Mouse (Mus musculus) forebrain, postnatal 0 days (tissue): ENCODE data around the gene Cbr3. TPM values are rescaled to one million over a fixed set of nuclear protein-coding genes. Genes with fewer than 3 reads are reported as not detected.
"Not testable (repeated sequence)": the region's sequence is repeated elsewhere in the genome, so short reads cannot be mapped to it uniquely, and the experiment has no call there.

Experiments
- ATAC-seq: fragments of 200-750 bp; cut with Nextera tagmentation; 2 replicates; pipeline ENCODE4 v1.8.0; 2017; ENCODE audit warnings: mild to moderate bottlenecking, moderate library complexity
- DNase-seq: peaks from one replicate; pipeline ENCODE4 v3.0.0-alpha.2; 2015
- H3K27ac ChIP-seq: fragments of 300-500 bp; sonication (generic); 2 replicates; pipeline ENCODE4 v1.5.1; 2014; ENCODE audit warnings: low read depth, mild to moderate bottlenecking, antibody characterized with exemption, low read length, moderate library complexity, mixed read lengths
- H3K27me3 ChIP-seq: fragments of 300-500 bp; sonication (generic); 2 replicates; pipeline ENCODE4 v1.6.1; 2014; ENCODE audit warnings: mild to moderate bottlenecking, low read length, mixed read lengths; ENCODE audit not compliant: insufficient read depth
- H3K36me3 ChIP-seq: fragments of 300-500 bp; sonication (generic); 2 replicates; pipeline ENCODE4 v1.6.1; 2014; ENCODE audit warnings: mild to moderate bottlenecking, moderate library complexity; ENCODE audit not compliant: insufficient read depth
- H3K4me1 ChIP-seq: fragments of 300-500 bp; sonication (generic); 2 replicates; pipeline ENCODE4 v1.6.1; 2014; ENCODE audit warnings: antibody characterized with exemption; ENCODE audit not compliant: insufficient read depth
- H3K4me2 ChIP-seq: fragments of 300-500 bp; sonication (generic); 2 replicates; pipeline ENCODE4 v1.6.1; 2014; ENCODE audit warnings: low read depth, mild to moderate bottlenecking, moderate library complexity
- H3K4me3 ChIP-seq: fragments of 300-500 bp; sonication (generic); 2 replicates; pipeline ENCODE4 v1.5.1; 2014; ENCODE audit warnings: low read depth, low read length, mixed read lengths
- H3K9ac ChIP-seq: fragments of 300-500 bp; sonication (generic); 2 replicates; pipeline ENCODE4 v1.6.1; 2014; ENCODE audit warnings: mild to moderate bottlenecking
- H3K9me3 ChIP-seq: fragments of 300-500 bp; sonication (generic); 2 replicates; pipeline ENCODE4 v1.6.1; 2016; ENCODE audit warnings: low read length
- CTCF ChIP-seq: sonication (generic); IDR thresholded peaks from 2 replicates; pipeline ENCODE4 v1.5.1; 2016; ENCODE audit warnings: antibody characterized with exemption, control low read depth, low read depth
- WGBS: fragments of 180-500 bp; shearing (Covaris S2); extraction: QIAGEN DNeasy Blood & Tissue Kit; methylation state at CpG from one replicate; pipeline ENCODE4 v1.1.7; 2014; 5-methylcytosine and 5-hydroxymethylcytosine counted together
- polyA plus RNA-seq: library from polyadenylated mRNA; unstranded; fragments of >200 nt; fragmentation: Nextera tagmentation; extraction: Ambion mirVana; gene quantifications from 2 replicates; pipeline ENCODE4 v1.2.1, GENCODE M21; 2015
- total RNA-seq: library from RNA; depleted of rRNA; stranded (reverse); fragments of >200 nt; gene quantifications from 2 replicates; pipeline ENCODE4 v1.2.3, GENCODE M21; 2014

Cbr3 gene
- total and polyA plus RNA-seq, 2 experiments from 2014 or later, result 1.9 to 5.0 TPM

GRCm38 (mm10) chr16:93676376-93676775 is 6.6 kb upstream of the Cbr3 start:
- H3K4me1 ChIP-seq, result no peaks in the 10 kb centered on the region
- DNase-seq (no peak), ATAC-seq (no peak)
- H3K9ac ChIP-seq, result no peak overlapping the region
- no peaks in the 10 kb centered on the region for H3K9me3 ChIP-seq
- TF ChIP-seq CTCF, result no peak
- no peaks in the 10 kb centered on the region for H3K36me3 ChIP-seq
- no peak overlapping the region for H3K4me2 ChIP-seq
- 83% methylated on average over 5 of the region's 5 CpGs for WGBS
- H3K4me3 ChIP-seq, result no peak overlapping the region
- no peak overlapping the region for H3K27ac ChIP-seq
- peaks cover 2% of the 10 kb centered on the region; the same call in 1 of the 2 replicates for H3K27me3 ChIP-seq

DNA sequence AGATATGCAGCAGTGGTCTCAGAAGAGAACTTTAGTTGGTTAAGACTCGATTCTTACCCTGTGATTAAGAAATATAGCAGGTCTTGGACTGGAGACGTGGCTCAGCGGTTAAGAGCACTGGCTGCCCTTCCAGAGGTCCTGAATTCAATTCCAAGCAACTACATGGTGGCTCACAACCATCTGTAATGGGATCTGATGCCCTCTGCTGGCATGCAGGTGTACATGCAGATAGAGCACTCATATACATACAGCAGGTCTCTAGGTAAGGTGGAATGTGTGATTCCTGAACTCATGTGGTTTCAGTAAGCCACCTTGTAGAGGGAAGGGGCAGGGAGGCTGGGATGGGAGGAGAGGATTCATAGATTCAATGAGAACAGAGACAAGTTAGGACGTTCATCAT is 4.8 kb upstream of the Cbr3 start:
- 83% methylated on average over 4 of the region's 4 CpGs for WGBS

DNA sequence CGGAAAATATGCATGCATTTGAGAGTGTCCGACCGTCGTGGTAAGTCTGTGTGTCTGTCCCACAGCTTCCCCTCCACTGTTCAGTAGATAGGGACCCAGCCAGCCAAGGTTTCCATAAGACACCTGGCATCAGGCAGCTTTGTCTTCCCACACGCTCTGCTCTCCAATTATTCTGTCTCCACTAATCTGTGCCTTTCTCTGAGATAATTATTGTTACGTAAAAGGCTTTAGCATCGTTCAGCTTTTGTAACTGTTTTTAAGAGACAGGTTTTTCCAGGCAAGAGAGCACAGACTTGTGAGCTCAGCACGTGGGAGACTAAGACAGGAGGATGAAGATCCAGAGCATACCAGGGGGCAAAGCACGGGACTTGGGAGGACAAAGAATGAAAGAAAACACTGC is 3.9 kb upstream of the Cbr3 start:
- no peak overlapping the region for H3K4me2 ChIP-seq
- H3K36me3 ChIP-seq, result no peaks in the 10 kb centered on the region
- DNase-seq, result peak; percentile 20
- no peaks in the 10 kb centered on the region for H3K9me3 ChIP-seq
- no peak overlapping the region for H3K27ac ChIP-seq
- H3K4me1 ChIP-seq, result peaks cover 5% of the 10 kb centered on the region; the same call in 1 of the 2 replicates
- 40% methylated on average over 9 of the region's 9 CpGs for WGBS
- no peak for TF ChIP-seq CTCF
- ATAC-seq, result peak; percentile 46; the same call in 1 of the 2 replicates
- no peak overlapping the region for H3K9ac ChIP-seq
- peaks cover 20% of the 10 kb centered on the region for H3K27me3 ChIP-seq
- H3K4me3 ChIP-seq, result no peak overlapping the region

More for the DNA sequence above, 4.8 kb upstream of the Cbr3 start:
- Histone ChIP-seq H3K4me1 (peaks cover 1% of the 10 kb centered on the region; the same call in 1 of the 2 replicates), H3K9ac (no peak overlapping the region), H3K9me3 (no peaks in the 10 kb centered on the region), H3K4me3 (no peak overlapping the region), H3K27ac (no peak overlapping the region), H3K4me2 (no peak overlapping the region), H3K27me3 (peaks cover 19% of the 10 kb centered on the region), H3K36me3 (no peaks in the 10 kb centered on the region)
- no peak for ATAC-seq
- no peak for DNase-seq
- TF ChIP-seq CTCF, result no peak

GRCm38 (mm10) chr16:93682156-93682688 is 793 bp upstream of the Cbr3 start:
- Histone ChIP-seq H3K36me3 (no peaks in the 10 kb centered on the region), H3K9me3 (no peaks in the 10 kb centered on the region), H3K9ac (no peak overlapping the region), H3K27ac (no peak overlapping the region), H3K4me1 (peaks cover 5% of the 10 kb centered on the region; the same call in 1 of the 2 replicates), H3K4me2 (peak overlapping the region; percentile 65), H3K27me3 (peaks cover 32% of the 10 kb centered on the region), H3K4me3 (no peak overlapping the region)
- DNase-seq, result no peak
- no peak for TF ChIP-seq CTCF
- no peak for ATAC-seq
- 23% methylated on average over 13 of the region's 13 CpGs for whole genome bisulfite sequencing

GRCm38 (mm10) chr16:93683508-93684236 is 657 bp downstream of the Cbr3 start:
- H3K27ac ChIP-seq, result no peak overlapping the region
- peak; percentile 35 for DNase-seq
- ATAC-seq, result 0 out of 2 replicates have a peak, but pooled peaks have one; percentile 4

GRCm38 (mm10) chr16:93684441-93684840 is 1.4 kb downstream of the Cbr3 start:
- WGBS, result 35% methylated on average over 7 of the region's 7 CpGs
- Histone ChIP-seq H3K36me3 (no peaks in the 10 kb centered on the region), H3K9me3 (no peaks in the 10 kb centered on the region), H3K4me2 (peak overlapping the region; percentile 65), H3K4me1 (peaks cover 5% of the 10 kb centered on the region; the same call in 1 of the 2 replicates), H3K27me3 (peaks cover 32% of the 10 kb centered on the region), H3K4me3 (no peak overlapping the region), H3K27ac (no peak overlapping the region), H3K9ac (0 out of 2 replicates have a peak overlapping the region, but pooled peaks have one; percentile 37)
- DNase-seq (no peak), ATAC-seq (no peak)
- no peak for TF ChIP-seq CTCF

More at GRCm38 (mm10) chr16:93683508-93684236, 657 bp downstream of the Cbr3 start:
- Histone ChIP-seq H3K4me1 (peaks cover 5% of the 10 kb centered on the region; the same call in 1 of the 2 replicates), H3K27me3 (peaks cover 32% of the 10 kb centered on the region), H3K9me3 (no peaks in the 10 kb centered on the region), H3K36me3 (no peaks in the 10 kb centered on the region), H3K9ac (peak overlapping the region; percentile 37), H3K4me2 (peak overlapping the region; percentile 65), H3K4me3 (peak overlapping the region; percentile 31)
- TF ChIP-seq CTCF, result 0 out of 2 replicates have a peak, but pooled peaks have one; percentile 1
- WGBS, result under 1% methylated on average over 53 of the region's 53 CpGs

DNA sequence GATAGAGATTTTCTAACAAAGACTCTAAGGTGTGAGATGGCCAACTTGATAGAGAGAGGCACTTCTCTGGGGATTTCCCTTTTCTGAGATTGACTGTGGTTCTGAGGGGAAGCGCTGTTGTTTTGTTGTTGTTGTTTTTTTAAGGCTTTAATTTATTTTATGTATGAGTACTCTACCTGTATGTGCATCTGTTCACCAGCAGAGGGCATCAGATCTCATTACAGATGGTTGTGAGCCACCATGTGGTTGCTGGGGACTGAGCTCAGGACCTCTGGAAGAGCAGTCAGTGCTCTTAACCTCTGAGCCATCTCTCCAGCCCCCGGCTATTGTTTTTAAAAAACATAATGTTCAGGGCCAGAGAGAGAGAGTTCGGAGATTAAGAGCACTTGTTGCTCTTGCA is 2.8 kb downstream of the Cbr3 start:
- not testable (repeated sequence) for H3K9me3 ChIP-seq, H3K27ac ChIP-seq, H3K4me1 ChIP-seq, H3K9ac ChIP-seq, DNase-seq, ATAC-seq, H3K4me2 ChIP-seq, H3K4me3 ChIP-seq, H3K36me3 ChIP-seq
- H3K27me3 ChIP-seq, result peaks cover 32% of the 10 kb centered on the region
- WGBS, result 90% methylated on average over 3 of the region's 3 CpGs
